Mouse (Mus musculus) neural tube, embryonic 14.5 days (tissue): ENCODE results near the gene Gdpd1. TPM values are rescaled to one million over a fixed set of nuclear protein-coding genes. Genes with fewer than 3 reads are reported as not detected.
"Not testable (repeated sequence)": the region's sequence is repeated elsewhere in the genome, so short reads cannot be mapped to it uniquely, and the experiment has no call there.

ENCODE experiments used
- ATAC-seq: fragments of 200-750 bp; cut with Nextera tagmentation; 2 replicates; pipeline ENCODE4 v1.8.0; 2017; ENCODE audit warnings: low read depth, mild to moderate bottlenecking, moderate TSS enrichment, moderate library complexity
- H3K27ac ChIP-seq: fragments of 300-500 bp; sonication (generic); 2 replicates; pipeline ENCODE4 v1.5.1; 2014; ENCODE audit warnings: low read depth, mild to moderate bottlenecking, control low read depth, low read length, moderate library complexity, mixed read lengths
- H3K27me3 ChIP-seq: fragments of 300-500 bp; sonication (generic); 2 replicates; pipeline ENCODE4 v1.6.1; 2014; ENCODE audit warnings: low read length; ENCODE audit not compliant: control insufficient read depth, insufficient read depth
- H3K36me3 ChIP-seq: fragments of 300-500 bp; sonication (generic); 2 replicates; pipeline ENCODE4 v1.6.1; 2014; ENCODE audit warnings: low read length, mixed read lengths; ENCODE audit not compliant: control insufficient read depth, insufficient read depth
- H3K4me1 ChIP-seq: fragments of 300-500 bp; sonication (generic); 2 replicates; pipeline ENCODE4 v1.6.1; 2014; ENCODE audit warnings: low read length; ENCODE audit not compliant: control insufficient read depth, insufficient read depth
- H3K4me2 ChIP-seq: fragments of 300-500 bp; sonication (generic); 2 replicates; pipeline ENCODE4 v1.6.1; 2014; ENCODE audit warnings: mild to moderate bottlenecking, low read depth, low read length, control low read depth
- H3K4me3 ChIP-seq: fragments of 300-500 bp; sonication (generic); 2 replicates; pipeline ENCODE4 v1.5.1; 2014; ENCODE audit warnings: low read depth, low read length, control low read depth, mixed read lengths
- H3K9ac ChIP-seq: fragments of 300-500 bp; sonication (generic); replicated peaks from 2 replicates; pipeline ENCODE4 v1.6.1; 2014; ENCODE audit warnings: low read depth, mild to moderate bottlenecking, control low read depth, low read length, mixed read lengths
- H3K9me3 ChIP-seq: fragments of 300-500 bp; sonication (generic); 2 replicates; pipeline ENCODE4 v1.6.1; 2016; ENCODE audit warnings: low read length; ENCODE audit not compliant: control insufficient read depth
- WGBS: fragments of 180-500 bp; shearing (Covaris S2); extraction: QIAGEN DNeasy Blood & Tissue Kit; methylation state at CpG from one replicate; pipeline ENCODE4 v1.1.7; 2014; 5-methylcytosine and 5-hydroxymethylcytosine counted together
- polyA plus RNA-seq: library from polyadenylated mRNA; unstranded; fragments of >200 nt; fragmentation: Nextera tagmentation; extraction: Ambion mirVana; gene quantifications from 2 replicates; pipeline ENCODE4 v1.2.1, GENCODE M21; 2014

The Gdpd1 gene
- polyA plus RNA-seq, 1 experiment from 2014 or later, result 172 TPM

- Histone ChIP-seq H3K4me1 (peaks cover 25% of the 10 kb centered on the region), H3K4me2 (peak overlapping the region; percentile 71), H3K4me3 (peak overlapping the region; percentile 85), H3K9ac (no peak overlapping the region), H3K36me3 (peaks cover 19% of the 10 kb centered on the region), H3K9me3 (no peaks in the 10 kb centered on the region), H3K27me3 (no peaks in the 10 kb centered on the region), H3K27ac (no peak overlapping the region)
- ATAC-seq, result no peak
- WGBS, result 91% methylated on average over 13 of the region's 13 CpGs
These were observed 11.6 kb upstream of the Gdpd1 start for GRCm38 (mm10) chr11:87085461-87085860.

GRCm38 (mm10) chr11:87083712-87084111 lies 9.8 kb upstream of the Gdpd1 start:
- Histone ChIP-seq H3K4me1 (peaks cover 25% of the 10 kb centered on the region), H3K4me3 (no peak overlapping the region), H3K9ac (no peak overlapping the region), H3K27ac (no peak overlapping the region), H3K36me3 (peaks cover 30% of the 10 kb centered on the region), H3K27me3 (no peaks in the 10 kb centered on the region), H3K9me3 (no peaks in the 10 kb centered on the region), H3K4me2 (no peak overlapping the region)
- 78% methylated on average over 1 of the region's 1 CpGs for WGBS
- ATAC-seq, result no peak

GRCm38 (mm10) chr11:87073343-87073865 lies 458 bp downstream of the Gdpd1 start:
- under 1% methylated on average over 24 of the region's 24 CpGs for WGBS
- no peaks in the 10 kb centered on the region for H3K27me3 ChIP-seq
- peak overlapping the region; percentile 89 for H3K9ac ChIP-seq
- peaks cover 24% of the 10 kb centered on the region for H3K4me1 ChIP-seq
- peaks cover 9% of the 10 kb centered on the region; the same call in 1 of the 2 replicates for H3K36me3 ChIP-seq
- peak overlapping the region; percentile 52 for H3K4me2 ChIP-seq
- ATAC-seq, result peak; percentile 80
- H3K9me3 ChIP-seq, result no peaks in the 10 kb centered on the region
- H3K4me3 ChIP-seq, result peak overlapping the region; percentile 73
- peak overlapping the region; percentile 96 for H3K27ac ChIP-seq

GRCm38 (mm10) chr11:87062087-87062486 lies 11.8 kb downstream of the Gdpd1 start:
- Histone ChIP-seq H3K4me1 (no peaks in the 10 kb centered on the region), H3K36me3 (peaks cover 31% of the 10 kb centered on the region), H3K4me3 (no peak overlapping the region), H3K27ac (no peak overlapping the region), H3K9ac (no peak overlapping the region), H3K9me3 (no peaks in the 10 kb centered on the region), H3K4me2 (no peak overlapping the region), H3K27me3 (no peaks in the 10 kb centered on the region)
- ATAC-seq, result no peak
- 70% methylated on average over 3 of the region's 3 CpGs for whole genome bisulfite sequencing

GRCm38 (mm10) chr11:87060410-87060809 lies 13.5 kb downstream of the Gdpd1 start:
- 97% methylated on average over 2 of the region's 2 CpGs for WGBS
- Histone ChIP-seq H3K4me2 (no peak overlapping the region), H3K4me1 (no peaks in the 10 kb centered on the region), H3K36me3 (peaks cover 45% of the 10 kb centered on the region), H3K27me3 (no peaks in the 10 kb centered on the region), H3K9me3 (no peaks in the 10 kb centered on the region), H3K4me3 (no peak overlapping the region), H3K27ac (no peak overlapping the region), H3K9ac (no peak overlapping the region)
- ATAC-seq, result no peak

GRCm38 (mm10) chr11:87056286-87056685 lies 17.6 kb downstream of the Gdpd1 start:
- no peak for ATAC-seq
- Histone ChIP-seq H3K9me3 (no peaks in the 10 kb centered on the region), H3K4me1 (no peaks in the 10 kb centered on the region), H3K27ac (no peak overlapping the region), H3K4me3 (no peak overlapping the region), H3K4me2 (no peak overlapping the region), H3K9ac (no peak overlapping the region), H3K27me3 (no peaks in the 10 kb centered on the region), H3K36me3 (peaks cover 65% of the 10 kb centered on the region)
- 92% methylated on average over 6 of the region's 6 CpGs for WGBS

- H3K27me3 ChIP-seq, H3K4me3 ChIP-seq, H3K9ac ChIP-seq, H3K27ac ChIP-seq, ATAC-seq, H3K4me1 ChIP-seq, H3K4me2 ChIP-seq, H3K9me3 ChIP-seq: not testable (repeated sequence)
- peaks cover 61% of the 10 kb centered on the region for H3K36me3 ChIP-seq
- WGBS, result 93% methylated on average over 7 of the region's 7 CpGs
These were observed 25.0 kb downstream of the Gdpd1 start for GRCm38 (mm10) chr11:87048900-87049299.

GRCm38 (mm10) chr11:87046968-87047367 lies 26.9 kb downstream of the Gdpd1 start:
- 90% methylated on average over 5 of the region's 5 CpGs for WGBS
- Histone ChIP-seq H3K36me3 (peaks cover 51% of the 10 kb centered on the region), H3K4me1 (no peaks in the 10 kb centered on the region)

GRCm38 (mm10) chr11:87043052-87043451 lies 30.8 kb downstream of the Gdpd1 start:
- Histone ChIP-seq H3K9ac (no peak overlapping the region), H3K4me2 (no peak overlapping the region), H3K27ac (no peak overlapping the region), H3K4me3 (no peak overlapping the region), H3K9me3 (no peaks in the 10 kb centered on the region), H3K36me3 (peaks cover 49% of the 10 kb centered on the region), H3K27me3 (no peaks in the 10 kb centered on the region), H3K4me1 (no peaks in the 10 kb centered on the region)
- no peak for ATAC-seq
- WGBS, result 91% methylated on average over 3 of the region's 3 CpGs

More at GRCm38 (mm10) chr11:87046968-87047367, 26.9 kb downstream of the Gdpd1 start:
- no peak for ATAC-seq
- Histone ChIP-seq H3K27ac (no peak overlapping the region), H3K27me3 (no peaks in the 10 kb centered on the region), H3K9me3 (no peaks in the 10 kb centered on the region), H3K4me2 (no peak overlapping the region), H3K9ac (no peak overlapping the region), H3K4me3 (no peak overlapping the region)
